Mouse (Mus musculus) E14TG2a.4 (cell line): Measurements from ENCODE around the gene Ifit2.
"Not testable (repeated sequence)": the region's sequence is repeated elsewhere in the genome, so short reads cannot be mapped to it uniquely, and the experiment has no call there.

Experiments used
- CTCF ChIP-seq: conservative IDR thresholded peaks from 2 replicates; pipeline ENCODE4 v1.5.1; 2014; ENCODE audit warnings: low read length
- POU5F1 ChIP-seq: IDR thresholded peaks from 2 replicates; pipeline ENCODE4 v1.6.1; 2014; ENCODE audit warnings: low read length, borderline replicate concordance

DNA sequence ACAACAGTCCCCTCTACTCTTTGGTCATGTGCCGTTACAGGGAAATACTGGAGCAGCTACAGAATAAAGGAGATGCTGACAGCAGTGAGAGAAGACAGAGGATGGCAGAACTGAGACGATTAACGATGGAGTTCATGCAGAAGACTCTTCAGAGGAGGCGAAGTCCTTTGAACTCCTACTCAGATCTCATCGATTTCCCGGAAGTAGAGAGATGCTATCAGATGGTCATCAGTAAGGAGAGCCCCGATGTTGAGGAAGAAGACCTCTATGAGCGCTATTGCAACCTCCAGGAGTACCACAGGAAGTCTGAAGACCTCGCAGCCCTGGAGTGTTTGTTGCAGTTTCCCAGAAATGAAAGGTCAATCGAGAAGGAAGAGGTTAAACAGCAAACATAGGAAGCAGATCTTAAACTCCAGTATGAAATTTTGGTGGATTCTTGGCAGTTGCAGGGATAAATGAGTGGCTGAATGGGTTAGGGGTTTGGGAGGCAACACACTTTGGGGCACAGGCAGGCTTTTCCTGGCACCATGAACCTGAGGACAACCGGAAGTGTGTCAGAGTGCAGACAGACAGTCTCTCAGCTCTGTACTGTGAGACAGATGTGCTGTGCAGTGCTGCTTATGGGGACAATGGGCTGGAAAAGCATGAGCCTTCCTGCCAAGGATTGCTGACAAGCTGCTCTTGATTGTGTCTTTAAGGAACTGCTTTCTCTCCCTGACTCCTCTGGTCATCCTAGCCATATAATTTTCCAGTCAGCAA, 61.9 kb downstream of the Ifit2 start:
- TF ChIP-seq CTCF, POU5F1: not testable (repeated sequence)
